ENCODE assay signal across 8 mouse cellular contexts in genomic region chr4:62998908-62999307, GRCm38 (mm10). TPM values are rescaled to one million over a fixed set of nuclear protein-coding genes. Genes with fewer than 3 reads are reported as not detected.
A peak's percentile ranks its signal among the peaks of the same experiment; 100 is the strongest.
DNase-seq lines count a peak whose midpoint lies in the region; ATAC-seq lines count a peak whose summit lies in the region.

No protein-coding gene starts in this region.

- ATAC-seq in heart, embryonic 13.5 days (ENCODE audit: extremely low read depth, insufficient number of reproducible peaks, low FRiP score, low TSS enrichment) = peak; percentile 37; the same call in 1 of the 2 replicates
- ATAC-seq in CD4-positive, CD25-positive, alpha-beta regulatory T cell, adult 4 months = no peak

- H3K27me3 ChIP-seq in heart, embryonic 13.5 days (replicated peaks) = no peaks in the 10 kb centered on the region

- H3K27ac ChIP-seq in heart, embryonic 13.5 days (replicated peaks) = peak overlapping the region; percentile 97

- peaks cover 55% of the 10 kb centered on the region for H3K4me1 ChIP-seq in heart, embryonic 13.5 days

- DNase-seq in gastrocnemius, postnatal 10 days = peak; percentile 52
- no peak for DNase-seq in gastrocnemius, adult 8-10 months (ENCODE audit: low spot score in 2 of 2)
- peak; percentile 9 for DNase-seq in adrenal gland, adult 2 months
- DNase-seq in kidney, postnatal 10 days = peak; percentile 85
- peak; percentile 68 for DNase-seq in ovary, postnatal 36 days (ENCODE audit: low spot score)
- no peak for DNase-seq in spleen, adult 12 weeks (ENCODE audit: low spot score)

- H3K9me3 ChIP-seq in heart, embryonic 13.5 days = peaks cover 4% of the 10 kb centered on the region; the same call in 1 of the 2 replicates

- WGBS in heart, embryonic 13.5 days = 16% methylated on average over 6 of the region's 6 CpGs

- H3K9ac ChIP-seq in heart, embryonic 13.5 days = peak overlapping the region; percentile 50

- H3K4me3 ChIP-seq in heart, embryonic 13.5 days = no peak overlapping the region

- H3K36me3 ChIP-seq in heart, embryonic 13.5 days = no peaks in the 10 kb centered on the region

- H3K4me2 ChIP-seq in heart, embryonic 13.5 days = peak overlapping the region; percentile 56

RNA-seq across cellular contexts. Expression of gene Zfp618, which starts 33.5 kb away (rescaled TPM):
- 1 to 10 TPM; 1.9 to 3.0 TPM for total RNA-seq in gastrocnemius, postnatal 10 days (2021)
- under 1 TPM; 0.10 to 0.20 (median 0.13) TPM for total RNA-seq in gastrocnemius, adult 8-10 months (2022)
- total RNA-seq in adrenal gland, adult 2 months (2021) = 1 to 10 TPM; 2.2 to 4.9 TPM
- polyA plus RNA-seq in adrenal gland, adult 2 months (2012; rRNA removed) = 2.5 TPM in 2 replicates
- 11.3 and 11.8 TPM in 2 replicates for polyA plus RNA-seq in heart, embryonic 13.5 days (2015; fragmentation: Nextera tagmentation; extraction: Ambion mirVana)
- polyA plus RNA-seq in CD4-positive, CD25-positive, alpha-beta regulatory T cell, adult 4 months (2017; shearing (Covaris generic)) = under 1 TPM in 1 of 2 experiments, not detected in 1; 0.11 TPM

Comparison
In these comparisons a context has a peak if more than half of its experiments do, and no peak if none do; other contexts are left out.
1. DNase-seq: peak in gastrocnemius, postnatal 10 days (single experiment), adrenal gland, adult 2 months (single experiment), kidney, postnatal 10 days (single experiment) and ovary, postnatal 36 days (single experiment); none in gastrocnemius, adult 8-10 months (0 of 2) and spleen, adult 12 weeks (single experiment).